Mouse (Mus musculus) limb, embryonic 12.5 days (tissue): Measurements from ENCODE around the gene Nipal3. TPM values are rescaled to one million over a fixed set of nuclear protein-coding genes. Genes with fewer than 3 reads are reported as not detected.
A peak's percentile ranks its signal among the peaks of the same experiment; 100 is the strongest.

Source experiments
- ATAC-seq: fragments of 200-750 bp; cut with Nextera tagmentation; 2 replicates; pipeline ENCODE4 v1.8.0; 2017; ENCODE audit warnings: low read depth, moderate TSS enrichment; ENCODE audit not compliant: insufficient number of reproducible peaks, insufficient read depth, low FRiP score, low TSS enrichment
- H3K27ac ChIP-seq: fragments of 300-500 bp; sonication (generic); 2 replicates; pipeline ENCODE4 v1.5.1; 2016; ENCODE audit warnings: mild to moderate bottlenecking, moderate library complexity
- H3K27me3 ChIP-seq: fragments of 300-500 bp; sonication (generic); 2 replicates; pipeline ENCODE4 v1.6.1; 2016; ENCODE audit warnings: mild to moderate bottlenecking, moderate library complexity
- H3K36me3 ChIP-seq: fragments of 300-500 bp; sonication (generic); 2 replicates; pipeline ENCODE4 v1.6.1; 2016; ENCODE audit warnings: mild to moderate bottlenecking, moderate library complexity
- H3K4me1 ChIP-seq: fragments of 300-500 bp; sonication (generic); replicated peaks from 2 replicates; pipeline ENCODE4 v1.6.1; 2016
- H3K4me2 ChIP-seq: fragments of 300-500 bp; sonication (generic); 2 replicates; pipeline ENCODE4 v1.6.1; 2016; ENCODE audit warnings: mild to moderate bottlenecking, moderate library complexity
- H3K4me3 ChIP-seq: fragments of 300-500 bp; sonication (generic); replicated peaks from 2 replicates; pipeline ENCODE4 v1.5.1; 2016; ENCODE audit warnings: mild to moderate bottlenecking
- H3K9ac ChIP-seq: fragments of 300-500 bp; sonication (generic); replicated peaks from 2 replicates; pipeline ENCODE4 v1.6.1; 2016; ENCODE audit warnings: mild to moderate bottlenecking, moderate library complexity
- H3K9me3 ChIP-seq: fragments of 300-500 bp; sonication (generic); 2 replicates; pipeline ENCODE4 v1.6.1; 2016; ENCODE audit warnings: mild to moderate bottlenecking, moderate library complexity
- WGBS: fragments of 180-500 bp; shearing (Covaris S2); methylation state at CpG from one replicate; pipeline ENCODE4 v1.1.7; 2016; 5-methylcytosine and 5-hydroxymethylcytosine counted together
- polyA plus RNA-seq: library from polyadenylated mRNA; unstranded; fragments of >200 nt; fragmentation: Nextera tagmentation; extraction: Ambion mirVana; gene quantifications from 2 replicates; pipeline ENCODE4 v1.2.1, GENCODE M21; 2016

Gene Nipal3
- polyA plus RNA-seq, 1 experiment from 2014 or later: 3.1 TPM

- no peaks in the 10 kb centered on the region for H3K27me3 ChIP-seq
- H3K4me2 ChIP-seq: no peak overlapping the region
- WGBS: 88% methylated on average over 10 of the region's 10 CpGs
- H3K9ac ChIP-seq: no peak overlapping the region
- H3K36me3 ChIP-seq: no peaks in the 10 kb centered on the region
- ATAC-seq: no peak
- H3K4me1 ChIP-seq: no peaks in the 10 kb centered on the region
- no peak overlapping the region for H3K4me3 ChIP-seq
- no peaks in the 10 kb centered on the region for H3K9me3 ChIP-seq
- no peak overlapping the region for H3K27ac ChIP-seq
Observed at GRCm38 (mm10) chr4:135477851-135478250, 17.0 kb downstream of the Nipal3 start.

- no peak for ATAC-seq
Observed at GRCm38 (mm10) chr4:135463406-135463805, 31.4 kb downstream of the Nipal3 start.

GRCm38 (mm10) chr4:135453572-135453971, 41.3 kb downstream of the Nipal3 start:
- WGBS: 39% methylated on average over 12 of the region's 12 CpGs
- H3K27me3 ChIP-seq: no peaks in the 10 kb centered on the region
- H3K9me3 ChIP-seq: no peaks in the 10 kb centered on the region
- H3K27ac ChIP-seq: peak overlapping the region; percentile 50; the same call in 1 of the 2 replicates
- peaks cover 38% of the 10 kb centered on the region for H3K4me1 ChIP-seq
- H3K36me3 ChIP-seq: no peaks in the 10 kb centered on the region
- peak; percentile 72; the same call in 1 of the 2 replicates for ATAC-seq
- no peak overlapping the region for H3K9ac ChIP-seq
- no peak overlapping the region for H3K4me2 ChIP-seq
- no peak overlapping the region for H3K4me3 ChIP-seq

More at GRCm38 (mm10) chr4:135463406-135463805, 31.4 kb downstream of the Nipal3 start:
- Histone ChIP-seq H3K27ac (no peak overlapping the region), H3K9ac (no peak overlapping the region), H3K4me1 (no peaks in the 10 kb centered on the region), H3K4me2 (no peak overlapping the region), H3K4me3 (no peak overlapping the region), H3K27me3 (no peaks in the 10 kb centered on the region), H3K36me3 (peaks cover 5% of the 10 kb centered on the region; the same call in 1 of the 2 replicates), H3K9me3 (no peaks in the 10 kb centered on the region)
- WGBS: 91% methylated on average over 11 of the region's 11 CpGs

- no peaks in the 10 kb centered on the region for H3K27me3 ChIP-seq
- no peaks in the 10 kb centered on the region for H3K9me3 ChIP-seq
- no peaks in the 10 kb centered on the region for H3K36me3 ChIP-seq
- peaks cover 38% of the 10 kb centered on the region for H3K4me1 ChIP-seq
- no peak for ATAC-seq
- H3K4me2 ChIP-seq: no peak overlapping the region
- peak overlapping the region; percentile 50; the same call in 1 of the 2 replicates for H3K27ac ChIP-seq
- no peak overlapping the region for H3K9ac ChIP-seq
- WGBS: 43% methylated on average over 6 of the region's 6 CpGs
- no peak overlapping the region for H3K4me3 ChIP-seq
Observed at GRCm38 (mm10) chr4:135453164-135453563, 41.7 kb downstream of the Nipal3 start.

GRCm38 (mm10) chr4:135451360-135452015, 43.4 kb downstream of the Nipal3 start:
- Histone ChIP-seq H3K4me3 (no peak overlapping the region), H3K9ac (no peak overlapping the region), H3K27ac (peak overlapping the region; percentile 53; the same call in 1 of the 2 replicates), H3K36me3 (no peaks in the 10 kb centered on the region), H3K9me3 (no peaks in the 10 kb centered on the region), H3K4me1 (peaks cover 38% of the 10 kb centered on the region), H3K27me3 (no peaks in the 10 kb centered on the region), H3K4me2 (peak overlapping the region; percentile 37)
- 44% methylated on average over 18 of the region's 18 CpGs for WGBS
- ATAC-seq: no peak

GRCm38 (mm10) chr4:135442473-135442872, 52.4 kb downstream of the Nipal3 start:
- H3K4me3 ChIP-seq: no peak overlapping the region
- H3K36me3 ChIP-seq: no peaks in the 10 kb centered on the region
- ATAC-seq: no peak
- 0 out of 2 replicates have a peak, but pooled peaks cover 4% of the 10 kb centered on the region for H3K4me1 ChIP-seq
- H3K4me2 ChIP-seq: no peak overlapping the region
- 67% methylated on average over 5 of the region's 5 CpGs for WGBS
- no peaks in the 10 kb centered on the region for H3K9me3 ChIP-seq
- H3K27me3 ChIP-seq: no peaks in the 10 kb centered on the region
- H3K27ac ChIP-seq: no peak overlapping the region
- no peak overlapping the region for H3K9ac ChIP-seq

- Histone ChIP-seq H3K27me3 (peaks cover 4% of the 10 kb centered on the region), H3K4me2 (no peak overlapping the region), H3K27ac (no peak overlapping the region), H3K9ac (no peak overlapping the region), H3K4me1 (0 out of 2 replicates have a peak, but pooled peaks cover 4% of the 10 kb centered on the region), H3K36me3 (no peaks in the 10 kb centered on the region), H3K4me3 (no peak overlapping the region), H3K9me3 (no peaks in the 10 kb centered on the region)
- ATAC-seq: no peak
- WGBS: 62% methylated on average over 9 of the region's 9 CpGs
Observed at GRCm38 (mm10) chr4:135439904-135440522, 54.8 kb downstream of the Nipal3 start.

GRCm38 (mm10) chr4:135439188-135439647, 55.6 kb downstream of the Nipal3 start:
- H3K9ac ChIP-seq: peak overlapping the region; percentile 23; the same call in 1 of the 2 replicates
- peak overlapping the region; percentile 44 for H3K4me2 ChIP-seq
- H3K27ac ChIP-seq: no peak overlapping the region
- ATAC-seq: 0 out of 2 replicates have a peak, but pooled peaks have one; percentile 43
- H3K36me3 ChIP-seq: no peaks in the 10 kb centered on the region
- 0 out of 2 replicates have a peak overlapping the region, but pooled peaks have one; percentile 6 for H3K4me3 ChIP-seq
- peaks cover 4% of the 10 kb centered on the region for H3K27me3 ChIP-seq
- H3K4me1 ChIP-seq: peaks cover 9% of the 10 kb centered on the region
- H3K9me3 ChIP-seq: no peaks in the 10 kb centered on the region
- 7% methylated on average over 15 of the region's 15 CpGs for WGBS

- ATAC-seq: no peak
- H3K4me1 ChIP-seq: peaks cover 14% of the 10 kb centered on the region
- no peak overlapping the region for H3K9ac ChIP-seq
- no peak overlapping the region for H3K27ac ChIP-seq
- no peak overlapping the region for H3K4me3 ChIP-seq
- H3K36me3 ChIP-seq: no peaks in the 10 kb centered on the region
- H3K4me2 ChIP-seq: no peak overlapping the region
- peaks cover 8% of the 10 kb centered on the region for H3K27me3 ChIP-seq
- H3K9me3 ChIP-seq: no peaks in the 10 kb centered on the region
Observed at GRCm38 (mm10) chr4:135437924-135438323, 56.9 kb downstream of the Nipal3 start.

- Histone ChIP-seq H3K4me3 (no peak overlapping the region), H3K36me3 (no peaks in the 10 kb centered on the region), H3K9ac (no peak overlapping the region), H3K4me2 (no peak overlapping the region), H3K9me3 (no peaks in the 10 kb centered on the region), H3K27ac (no peak overlapping the region), H3K27me3 (peaks cover 8% of the 10 kb centered on the region), H3K4me1 (peaks cover 14% of the 10 kb centered on the region)
- WGBS: 59% methylated on average over 13 of the region's 13 CpGs
- ATAC-seq: no peak
Observed at GRCm38 (mm10) chr4:135436291-135436690, 58.5 kb downstream of the Nipal3 start.

- Histone ChIP-seq H3K4me1 (peaks cover 14% of the 10 kb centered on the region), H3K27me3 (peaks cover 8% of the 10 kb centered on the region), H3K9ac (peak overlapping the region; percentile 63), H3K36me3 (no peaks in the 10 kb centered on the region), H3K9me3 (no peaks in the 10 kb centered on the region), H3K4me3 (peak overlapping the region; percentile 71), H3K4me2 (peak overlapping the region; percentile 90), H3K27ac (no peak overlapping the region)
- no peak for ATAC-seq
- WGBS: 29% methylated on average over 11 of the region's 11 CpGs
Observed at GRCm38 (mm10) chr4:135434395-135434789, 60.4 kb downstream of the Nipal3 start.
